Mouse (Mus musculus) midbrain, embryonic 13.5 days (tissue): ENCODE measurements at regions not wholly inside any gene's neighbourhood (a gene's known extent, or its start where the extent isn't known, plus 50 kb on each side); places are given as distances from the start of the nearest gene placed in this dataset.

Experiments used
- ATAC-seq: fragments of 200-750 bp; cut with Nextera tagmentation; 2 replicates; pipeline ENCODE4 v1.8.0; 2017; ENCODE audit warnings: mild to moderate bottlenecking, moderate TSS enrichment, moderate library complexity
- H3K27ac ChIP-seq: fragments of 300-500 bp; sonication (generic); 2 replicates; pipeline ENCODE4 v1.5.1; 2015; ENCODE audit warnings: inconsistent platforms, mild to moderate bottlenecking, moderate library complexity
- H3K27me3 ChIP-seq: fragments of 300-500 bp; sonication (generic); 2 replicates; pipeline ENCODE4 v1.6.1; 2015; ENCODE audit warnings: mild to moderate bottlenecking, inconsistent platforms
- H3K36me3 ChIP-seq: fragments of 300-500 bp; sonication (generic); 2 replicates; pipeline ENCODE4 v1.6.1; 2015; ENCODE audit warnings: mild to moderate bottlenecking, inconsistent platforms
- H3K4me1 ChIP-seq: fragments of 300-500 bp; sonication (generic); replicated peaks from 2 replicates; pipeline ENCODE4 v1.6.1; 2015; ENCODE audit warnings: inconsistent platforms
- H3K4me2 ChIP-seq: fragments of 300-500 bp; sonication (generic); replicated peaks from 2 replicates; pipeline ENCODE4 v1.6.1; 2015; ENCODE audit warnings: moderate library complexity, mild to moderate bottlenecking, inconsistent platforms
- H3K4me3 ChIP-seq: fragments of 300-500 bp; sonication (generic); replicated peaks from 2 replicates; pipeline ENCODE4 v1.5.1; 2015; ENCODE audit warnings: mild to moderate bottlenecking, inconsistent platforms
- H3K9ac ChIP-seq: fragments of 300-500 bp; sonication (generic); replicated peaks from 2 replicates; pipeline ENCODE4 v1.6.1; 2015; ENCODE audit warnings: mild to moderate bottlenecking, inconsistent platforms
- H3K9me3 ChIP-seq: fragments of 300-500 bp; sonication (generic); 2 replicates; pipeline ENCODE4 v1.6.1; 2016; ENCODE audit warnings: mild to moderate bottlenecking, inconsistent platforms
- WGBS: fragments of 180-500 bp; shearing (Covaris S2); methylation state at CpG from one replicate; pipeline ENCODE4 v1.1.7; 2015; 5-methylcytosine and 5-hydroxymethylcytosine counted together

GRCm38 (mm10) chr17:51461248-51461647 lies 282.1 kb upstream of the Tbc1d5 start:
- WGBS, result 39% methylated on average over 14 of the region's 14 CpGs
- H3K27me3 ChIP-seq, result no peaks in the 10 kb centered on the region
- peaks cover 13% of the 10 kb centered on the region for H3K4me1 ChIP-seq
- H3K27ac ChIP-seq, result no peak overlapping the region
- no peaks in the 10 kb centered on the region for H3K36me3 ChIP-seq
- H3K4me3 ChIP-seq, result peak overlapping the region; percentile 19
- peak; percentile 68; the same call in 1 of the 2 replicates for ATAC-seq
- H3K4me2 ChIP-seq, result peak overlapping the region; percentile 47
- no peaks in the 10 kb centered on the region for H3K9me3 ChIP-seq
- 0 out of 2 replicates have a peak overlapping the region, but pooled peaks have one; percentile 2 for H3K9ac ChIP-seq

GRCm38 (mm10) chr17:51459119-51459518 lies 280.0 kb upstream of the Tbc1d5 start:
- no peaks in the 10 kb centered on the region for H3K27me3 ChIP-seq
- no peak overlapping the region for H3K4me3 ChIP-seq
- H3K4me1 ChIP-seq, result peaks cover 13% of the 10 kb centered on the region
- WGBS, result 86% methylated on average over 1 of the region's 1 CpGs
- no peak overlapping the region for H3K27ac ChIP-seq
- no peak overlapping the region for H3K9ac ChIP-seq
- H3K9me3 ChIP-seq, result no peaks in the 10 kb centered on the region
- no peaks in the 10 kb centered on the region for H3K36me3 ChIP-seq
- ATAC-seq, result no peak
- no peak overlapping the region for H3K4me2 ChIP-seq

- WGBS, result 91% methylated on average over 6 of the region's 6 CpGs
- Histone ChIP-seq H3K9ac (no peak overlapping the region), H3K4me3 (no peak overlapping the region), H3K27me3 (no peaks in the 10 kb centered on the region), H3K27ac (no peak overlapping the region), H3K4me1 (no peaks in the 10 kb centered on the region), H3K9me3 (no peaks in the 10 kb centered on the region), H3K4me2 (no peak overlapping the region), H3K36me3 (no peaks in the 10 kb centered on the region)
- ATAC-seq, result no peak
These were observed 236.6 kb upstream of the Tbc1d5 start for GRCm38 (mm10) chr17:51415746-51416145.

- Histone ChIP-seq H3K9me3 (no peaks in the 10 kb centered on the region), H3K9ac (no peak overlapping the region), H3K4me2 (no peak overlapping the region), H3K4me1 (no peaks in the 10 kb centered on the region), H3K27me3 (no peaks in the 10 kb centered on the region), H3K4me3 (no peak overlapping the region), H3K36me3 (no peaks in the 10 kb centered on the region), H3K27ac (no peak overlapping the region)
- ATAC-seq, result no peak
- 82% methylated on average over 4 of the region's 4 CpGs for WGBS
These were observed 235.2 kb upstream of the Tbc1d5 start for GRCm38 (mm10) chr17:51414304-51414703.

GRCm38 (mm10) chr17:51413741-51414140 lies 234.6 kb upstream of the Tbc1d5 start:
- no peaks in the 10 kb centered on the region for H3K36me3 ChIP-seq
- no peaks in the 10 kb centered on the region for H3K27me3 ChIP-seq
- no peak for ATAC-seq
- no peak overlapping the region for H3K4me3 ChIP-seq
- no peaks in the 10 kb centered on the region for H3K4me1 ChIP-seq
- no peak overlapping the region for H3K4me2 ChIP-seq
- H3K9ac ChIP-seq, result no peak overlapping the region
- no peak overlapping the region for H3K27ac ChIP-seq
- no peaks in the 10 kb centered on the region for H3K9me3 ChIP-seq

DNA sequence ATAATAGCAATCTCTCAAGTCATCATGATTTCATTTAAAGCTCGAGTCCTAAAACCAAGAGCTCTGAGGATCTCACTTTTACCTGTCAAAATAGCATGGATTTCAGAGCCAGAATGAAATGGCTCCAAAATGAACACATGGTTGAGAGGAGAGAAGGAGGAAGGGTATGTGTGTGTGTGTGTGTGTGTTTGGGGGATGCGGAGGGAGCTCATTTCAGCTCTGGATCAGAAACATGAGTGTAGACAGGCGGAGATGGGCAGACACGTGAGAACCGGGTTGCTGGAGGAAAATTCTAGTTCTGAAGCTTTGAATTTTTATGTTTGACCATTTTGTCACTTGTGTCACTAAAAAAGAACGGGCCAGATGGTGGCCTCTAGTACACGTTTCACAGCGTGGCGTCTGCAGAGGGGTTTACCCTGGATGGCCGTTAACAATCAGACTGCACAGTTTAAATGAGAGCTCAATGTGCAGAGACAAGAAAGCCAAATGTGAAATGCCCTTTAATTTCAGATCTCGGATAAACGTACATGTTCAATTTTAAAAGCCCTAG lies 232.5 kb upstream of the Tbc1d5 start:
- no peak for ATAC-seq
- Histone ChIP-seq H3K9me3 (no peaks in the 10 kb centered on the region), H3K4me1 (no peaks in the 10 kb centered on the region), H3K4me2 (no peak overlapping the region), H3K9ac (no peak overlapping the region), H3K36me3 (no peaks in the 10 kb centered on the region), H3K27ac (no peak overlapping the region), H3K4me3 (no peak overlapping the region), H3K27me3 (no peaks in the 10 kb centered on the region)
- 89% methylated on average over 12 of the region's 12 CpGs for WGBS

GRCm38 (mm10) chr17:51408894-51409293 lies 229.7 kb upstream of the Tbc1d5 start:
- no peaks in the 10 kb centered on the region for H3K36me3 ChIP-seq
- no peak overlapping the region for H3K4me3 ChIP-seq
- no peaks in the 10 kb centered on the region for H3K9me3 ChIP-seq
- ATAC-seq, result no peak
- 61% methylated on average over 5 of the region's 5 CpGs for WGBS
- no peak overlapping the region for H3K27ac ChIP-seq
- H3K27me3 ChIP-seq, result no peaks in the 10 kb centered on the region
- no peak overlapping the region for H3K9ac ChIP-seq
- H3K4me2 ChIP-seq, result no peak overlapping the region
- H3K4me1 ChIP-seq, result no peaks in the 10 kb centered on the region

- Histone ChIP-seq H3K4me3 (no peak overlapping the region), H3K27ac (no peak overlapping the region), H3K9ac (no peak overlapping the region), H3K4me1 (no peaks in the 10 kb centered on the region), H3K4me2 (no peak overlapping the region), H3K27me3 (no peaks in the 10 kb centered on the region), H3K9me3 (no peaks in the 10 kb centered on the region), H3K36me3 (no peaks in the 10 kb centered on the region)
- WGBS, result 69% methylated on average over 3 of the region's 3 CpGs
- no peak for ATAC-seq
These were observed 229.2 kb upstream of the Tbc1d5 start for GRCm38 (mm10) chr17:51408367-51408766.

- no peak overlapping the region for H3K4me3 ChIP-seq
- H3K9ac ChIP-seq, result no peak overlapping the region
- no peak for ATAC-seq
- H3K36me3 ChIP-seq, result no peaks in the 10 kb centered on the region
- 88% methylated on average over 4 of the region's 4 CpGs for WGBS
- H3K4me2 ChIP-seq, result no peak overlapping the region
- H3K27me3 ChIP-seq, result no peaks in the 10 kb centered on the region
- no peaks in the 10 kb centered on the region for H3K9me3 ChIP-seq
- no peak overlapping the region for H3K27ac ChIP-seq
- no peaks in the 10 kb centered on the region for H3K4me1 ChIP-seq
These were observed 227.9 kb upstream of the Tbc1d5 start for GRCm38 (mm10) chr17:51407046-51407445.

GRCm38 (mm10) chr17:51405059-51405458 lies 225.9 kb upstream of the Tbc1d5 start:
- H3K4me1 ChIP-seq, result no peaks in the 10 kb centered on the region
- no peak overlapping the region for H3K9ac ChIP-seq
- no peaks in the 10 kb centered on the region for H3K9me3 ChIP-seq
- no peak for ATAC-seq
- no peaks in the 10 kb centered on the region for H3K27me3 ChIP-seq
- no peak overlapping the region for H3K4me2 ChIP-seq
- no peak overlapping the region for H3K4me3 ChIP-seq
- H3K36me3 ChIP-seq, result no peaks in the 10 kb centered on the region
- 84% methylated on average over 3 of the region's 3 CpGs for WGBS
- no peak overlapping the region for H3K27ac ChIP-seq

DNA sequence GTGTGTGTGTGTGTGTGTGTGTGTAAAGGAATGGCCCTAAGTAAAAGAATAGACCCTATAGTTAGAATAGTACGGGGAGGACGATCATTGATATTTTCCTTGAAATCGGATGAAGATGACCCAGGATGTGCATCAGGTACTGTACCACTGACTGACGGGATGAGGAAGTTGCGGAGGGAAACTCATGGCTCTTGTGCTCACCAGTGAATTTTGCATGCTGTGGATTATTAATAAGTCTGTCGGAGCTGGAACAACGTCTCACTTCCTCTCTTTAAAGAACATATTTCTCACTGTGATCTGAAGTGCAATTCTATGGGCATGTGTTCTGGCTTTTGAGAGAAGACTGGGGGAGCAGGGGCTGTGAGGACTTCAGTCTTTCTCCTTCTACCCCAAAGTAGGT lies 218.8 kb upstream of the Tbc1d5 start:
- 92% methylated on average over 7 of the region's 7 CpGs for WGBS
- H3K4me2 ChIP-seq, result no peak overlapping the region
- H3K9me3 ChIP-seq, result no peaks in the 10 kb centered on the region
- ATAC-seq, result no peak
- no peak overlapping the region for H3K27ac ChIP-seq
- H3K27me3 ChIP-seq, result no peaks in the 10 kb centered on the region
- no peak overlapping the region for H3K4me3 ChIP-seq
- no peak overlapping the region for H3K9ac ChIP-seq
- peaks cover 6% of the 10 kb centered on the region; the same call in 1 of the 2 replicates for H3K4me1 ChIP-seq
- H3K36me3 ChIP-seq, result no peaks in the 10 kb centered on the region

DNA sequence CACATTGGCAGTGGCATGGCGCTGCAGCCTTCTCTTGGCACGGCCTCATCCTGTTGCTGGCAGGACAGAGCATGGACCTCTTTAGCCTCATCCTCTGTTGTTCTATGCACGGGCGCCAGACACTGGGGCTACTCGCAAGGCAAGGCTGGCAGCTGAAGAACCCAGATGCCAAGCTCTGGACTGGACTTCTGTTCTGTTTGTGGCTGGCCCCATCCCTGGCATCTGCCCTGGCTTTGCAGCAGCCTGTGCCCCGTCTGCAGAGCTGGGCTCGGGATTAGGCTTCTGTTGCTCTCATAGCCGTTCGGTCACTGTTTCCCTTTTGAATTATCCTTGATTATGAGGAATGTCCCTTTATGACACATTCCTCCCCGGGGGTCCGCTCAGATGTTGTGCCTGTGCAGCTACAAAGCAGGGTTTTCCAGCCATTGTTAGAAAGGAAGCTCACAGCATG lies 214.6 kb upstream of the Tbc1d5 start:
- Histone ChIP-seq H3K36me3 (no peaks in the 10 kb centered on the region), H3K27me3 (no peaks in the 10 kb centered on the region), H3K9me3 (no peaks in the 10 kb centered on the region), H3K4me3 (no peak overlapping the region), H3K4me1 (peaks cover 10% of the 10 kb centered on the region; the same call in 1 of the 2 replicates), H3K9ac (no peak overlapping the region), H3K27ac (no peak overlapping the region), H3K4me2 (0 out of 2 replicates have a peak overlapping the region, but pooled peaks have one; percentile 6)
- ATAC-seq, result peak; percentile 55
- 48% methylated on average over 11 of the region's 11 CpGs for WGBS

DNA sequence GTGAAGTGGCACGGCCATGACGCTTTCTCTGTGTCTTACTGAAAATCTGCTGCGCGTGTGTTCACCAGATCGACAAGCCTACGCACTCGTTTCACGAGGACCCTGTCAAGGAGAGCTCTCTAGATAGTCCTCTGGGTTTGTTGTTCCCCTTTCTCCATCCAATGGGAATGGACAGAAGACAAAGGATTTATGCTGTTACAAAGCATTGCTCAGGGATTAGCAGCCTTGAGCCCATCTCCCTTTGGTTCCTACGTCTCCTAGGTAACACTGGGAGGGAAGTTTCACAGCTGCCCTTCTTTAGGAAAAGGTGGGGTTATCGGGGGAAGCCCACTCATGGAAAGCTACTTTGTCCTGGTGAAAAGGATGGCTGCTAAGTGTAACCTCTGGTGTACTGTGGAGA lies 212.7 kb upstream of the Tbc1d5 start:
- H3K4me1 ChIP-seq, result peaks cover 10% of the 10 kb centered on the region; the same call in 1 of the 2 replicates
- WGBS, result 47% methylated on average over 10 of the region's 10 CpGs
- H3K4me3 ChIP-seq, result no peak overlapping the region
- no peak overlapping the region for H3K9ac ChIP-seq
- peak; percentile 50; the same call in 1 of the 2 replicates for ATAC-seq
- H3K27ac ChIP-seq, result no peak overlapping the region
- no peaks in the 10 kb centered on the region for H3K36me3 ChIP-seq
- no peaks in the 10 kb centered on the region for H3K9me3 ChIP-seq
- H3K4me2 ChIP-seq, result no peak overlapping the region
- no peaks in the 10 kb centered on the region for H3K27me3 ChIP-seq
